Comparison of ENCODE assay signal across 8 mouse cellular contexts in the genomic region with DNA sequence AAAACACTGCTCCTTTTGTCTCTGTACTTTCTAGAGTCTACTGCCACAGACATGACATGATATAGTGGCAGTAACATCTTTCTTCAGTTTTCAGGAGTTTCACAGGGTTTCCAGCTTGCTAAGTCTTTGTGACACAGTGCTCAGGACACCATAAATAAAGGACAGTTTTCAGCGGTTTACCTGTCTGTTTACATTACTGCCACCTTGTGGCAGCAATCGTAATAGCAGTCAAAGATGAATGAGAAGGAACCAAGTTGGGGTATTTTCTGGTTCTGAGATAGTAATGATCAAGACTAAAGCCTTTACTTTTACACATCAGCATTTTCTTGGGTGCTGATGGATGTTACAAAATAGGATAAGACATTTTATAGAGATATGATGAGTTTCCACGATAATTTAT.
DNase-seq lines count a peak whose midpoint lies in the region; ATAC-seq and TF ChIP-seq lines count a peak whose summit lies in the region.
"Had no signal": no experiment of that assay in that cellular context is flagged by ENCODE, and none has a peak within 500 bp of the region (broad histone marks: within the 10 kb centered on the region; RNA-seq: fewer than 3 reads in every experiment).

No protein-coding gene starts in this region.

- H3K4me3 ChIP-seq in kidney, adult 2 months (ENCODE audit: insufficient read depth, low read depth, low read length), result no peak overlapping the region
- H3K4me3 ChIP-seq in kidney, embryonic 15.5 days (replicated peaks), result no peak overlapping the region
- H3K4me3 ChIP-seq in E14TG2a.4 (replicated peaks; ENCODE audit: low read length), result no peak overlapping the region
- H3K4me3 ChIP-seq in embryonic facial prominence, embryonic 10.5 days, result no peak overlapping the region
- H3K4me3 ChIP-seq: limb, embryonic 13.5 days had no signal

- no peaks in the 10 kb centered on the region for H3K9me3 ChIP-seq in kidney, embryonic 15.5 days (replicated peaks)
- no peaks in the 10 kb centered on the region for H3K9me3 ChIP-seq in E14TG2a.4 (ENCODE audit: low read length)
- H3K9me3 ChIP-seq in embryonic facial prominence, embryonic 10.5 days, result no peaks in the 10 kb centered on the region
- H3K9me3 ChIP-seq: limb, embryonic 13.5 days had no signal

- no peak for ATAC-seq in kidney, embryonic 15.5 days (replicated peaks; ENCODE audit: low FRiP score)

- H3K36me3 ChIP-seq in kidney, adult 2 months (ENCODE audit: control insufficient read depth, insufficient read depth, low read length), result no peaks in the 10 kb centered on the region
- no peaks in the 10 kb centered on the region for H3K36me3 ChIP-seq in kidney, embryonic 15.5 days
- H3K36me3 ChIP-seq in E14TG2a.4 (ENCODE audit: insufficient read depth, low read length), result no peaks in the 10 kb centered on the region
- no peaks in the 10 kb centered on the region for H3K36me3 ChIP-seq in embryonic facial prominence, embryonic 10.5 days (replicated peaks)
- H3K36me3 ChIP-seq: limb, embryonic 13.5 days had no signal

- no peak overlapping the region for H3K4me2 ChIP-seq in kidney, embryonic 15.5 days
- H3K4me2 ChIP-seq: limb, embryonic 13.5 days had no signal

- 4% methylated on average over 3 of the region's 3 CpGs for WGBS in kidney, adult 2 months
- WGBS in kidney, embryonic 15.5 days, result 6% methylated on average over 3 of the region's 3 CpGs
- 7% methylated on average over 3 of the region's 3 CpGs for WGBS in embryonic facial prominence, embryonic 10.5 days

- TF ChIP-seq CTCF in kidney, adult 2 months (conservative IDR thresholded peaks at IDR 0.05; ENCODE audit: insufficient read depth, insufficient read length, low read depth, low read length), result no peak
- TF ChIP-seq CTCF in E14TG2a.4 (conservative IDR thresholded peaks at IDR 0.05; ENCODE audit: low read length), result peak; percentile 37

- H3K27ac ChIP-seq in kidney, adult 2 months (ENCODE audit: insufficient read depth, low read depth, low read length), result no peak overlapping the region
- no peak overlapping the region for H3K27ac ChIP-seq in kidney, embryonic 15.5 days
- no peak overlapping the region for H3K27ac ChIP-seq in embryonic facial prominence, embryonic 10.5 days (replicated peaks)
- H3K27ac ChIP-seq: limb, embryonic 13.5 days had no signal

- TF ChIP-seq POLR2A in kidney, adult 2 months (IDR thresholded peaks at IDR 0.05; ENCODE audit: low read depth, low read length), result no peak

- H3K9ac ChIP-seq in kidney, embryonic 15.5 days, result no peak overlapping the region
- H3K9ac ChIP-seq: limb, embryonic 13.5 days had no signal

- no peaks in the 10 kb centered on the region for H3K27me3 ChIP-seq in kidney, adult 2 months (replicated peaks; ENCODE audit: control insufficient read depth, insufficient read depth, low read length)
- no peaks in the 10 kb centered on the region for H3K27me3 ChIP-seq in kidney, embryonic 15.5 days
- H3K27me3 ChIP-seq in E14TG2a.4 (ENCODE audit: insufficient read depth, low read length), result no peaks in the 10 kb centered on the region
- no peaks in the 10 kb centered on the region for H3K27me3 ChIP-seq in embryonic facial prominence, embryonic 10.5 days (replicated peaks; ENCODE audit: low read depth, poor library complexity, severe bottlenecking)
- H3K27me3 ChIP-seq: limb, embryonic 13.5 days had no signal

- no peaks in the 10 kb centered on the region for H3K4me1 ChIP-seq in kidney, adult 2 months (ENCODE audit: control insufficient read depth, insufficient read depth, low read length)
- H3K4me1 ChIP-seq in kidney, embryonic 15.5 days, result no peaks in the 10 kb centered on the region
- H3K4me1 ChIP-seq in E14TG2a.4 (replicated peaks; ENCODE audit: low read depth, low read length), result no peaks in the 10 kb centered on the region
- no peaks in the 10 kb centered on the region for H3K4me1 ChIP-seq in embryonic facial prominence, embryonic 10.5 days
- H3K4me1 ChIP-seq: limb, embryonic 13.5 days had no signal

- peak; percentile 39 for DNase-seq in kidney, adult 2 months
- peak; percentile 39 for DNase-seq in adrenal gland, postnatal 10 days
- peak; percentile 12 for DNase-seq in embryonic facial prominence, embryonic 10.5 days (ENCODE audit: low spot score)
- peak; percentile 12 to 36 for DNase-seq in layer of hippocampus, postnatal 14 days (ENCODE audit: low spot score in 2 of 2)
- peak; percentile 13 for DNase-seq in retina, adult 2 months (ENCODE audit: low read depth, low spot score)
